Mouse (Mus musculus) lung, adult 2 months (tissue): Measurements from ENCODE around the gene Pygb.

Source experiments
- CTCF ChIP-seq: fragments of 200-500 bp; IDR thresholded peaks from 2 replicates; pipeline ENCODE4 v1.5.1; 2011; ENCODE audit warnings: mild to moderate bottlenecking, low read length, control low read depth; ENCODE audit not compliant: insufficient read depth
- POLR2A ChIP-seq: fragments of 200-500 bp; IDR thresholded peaks from 2 replicates; pipeline ENCODE4 v1.6.1; 2011; ENCODE audit warnings: low read depth, mild to moderate bottlenecking, control low read depth, low read length, borderline replicate concordance; ENCODE audit errors: extremely low read depth

GRCm38 (mm10) chr2:150841109-150841508 lies 54.6 kb downstream of the Pygb start:
- TF ChIP-seq CTCF = no peak
- no peak for TF ChIP-seq POLR2A
